10 mouse cellular contexts compared by ENCODE assay signal in the genomic region with DNA sequence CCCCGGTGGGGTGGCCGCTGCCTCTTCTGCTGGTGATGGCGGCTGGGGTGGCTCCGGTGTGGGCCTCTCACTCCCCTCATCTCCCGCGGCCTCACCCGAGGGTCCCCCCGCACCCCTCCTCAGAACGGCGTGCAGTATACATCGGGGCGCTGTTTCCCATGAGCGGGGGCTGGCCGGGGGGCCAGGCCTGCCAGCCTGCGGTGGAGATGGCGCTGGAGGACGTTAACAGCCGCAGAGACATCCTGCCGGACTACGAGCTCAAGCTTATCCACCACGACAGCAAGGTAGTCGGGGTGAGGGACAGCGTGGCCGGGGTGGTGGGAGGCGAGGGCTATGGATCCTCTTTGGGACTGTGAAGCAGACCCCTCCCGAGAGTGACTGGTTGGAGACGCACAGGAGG. TPM values are rescaled to one million over a fixed set of nuclear protein-coding genes. Genes with fewer than 3 reads are reported as not detected.
A peak's percentile ranks its signal among the peaks of the same experiment; 100 is the strongest.
DNase-seq lines count a peak whose midpoint lies in the region; ATAC-seq and TF ChIP-seq lines count a peak whose summit lies in the region.
"Had no signal": no experiment of that assay in that cellular context is flagged by ENCODE, and none has a peak within 500 bp of the region (broad histone marks: within the 10 kb centered on the region; RNA-seq: fewer than 3 reads in every experiment).

No protein-coding gene starts in this region.

- H3K4me3 ChIP-seq in intestine, embryonic 15.5 days (replicated peaks), result peak overlapping the region; percentile 54
- peak overlapping the region; percentile 94 for H3K4me3 ChIP-seq in midbrain, postnatal 0 days (ENCODE audit: low read depth, low read length)
- H3K4me3 ChIP-seq: erythroblast, embryonic 14.5 days had no signal

- WGBS in intestine, embryonic 15.5 days, result 8% methylated on average over 27 of the region's 27 CpGs
- 4% methylated on average over 27 of the region's 27 CpGs for WGBS in midbrain, postnatal 0 days

- H3K27me3 ChIP-seq in intestine, embryonic 15.5 days (replicated peaks), result no peaks in the 10 kb centered on the region
- H3K27me3 ChIP-seq in midbrain, postnatal 0 days (ENCODE audit: insufficient read depth, low read length), result no peaks in the 10 kb centered on the region

- H3K4me1 ChIP-seq in intestine, embryonic 15.5 days (replicated peaks), result peaks cover 31% of the 10 kb centered on the region
- peaks cover 3% of the 10 kb centered on the region; the same call in 1 of the 2 replicates for H3K4me1 ChIP-seq in midbrain, postnatal 0 days (ENCODE audit: insufficient read depth, low read length)

- H3K4me2 ChIP-seq in intestine, embryonic 15.5 days (replicated peaks), result peak overlapping the region; percentile 94
- peak overlapping the region; percentile 73 for H3K4me2 ChIP-seq in midbrain, postnatal 0 days (ENCODE audit: low read depth, low read length, poor library complexity, severe bottlenecking)

- H3K27ac ChIP-seq in intestine, embryonic 15.5 days, result no peak overlapping the region
- peak overlapping the region; percentile 85 for H3K27ac ChIP-seq in midbrain, postnatal 0 days (ENCODE audit: low read depth, low read length)

- intact Hi-C loops in gastrocnemius, postnatal 36 days (cut with DNase I), result no loop called here

- H3K36me3 ChIP-seq in intestine, embryonic 15.5 days, result no peaks in the 10 kb centered on the region
- H3K36me3 ChIP-seq in midbrain, postnatal 0 days (ENCODE audit: insufficient read depth, low read length), result peaks cover 18% of the 10 kb centered on the region

- DNase-seq in gastrocnemius, postnatal 10 days, result peak; percentile 20
- DNase-seq in gastrocnemius, postnatal 36 days, result no peak
- peak; percentile 38 for DNase-seq in right cerebral cortex, postnatal 14 days
- DNase-seq in right cerebral cortex, adult 18-20 months, result no peak
- DNase-seq in midbrain, postnatal 0 days (ENCODE audit: low spot score), result peak; percentile 28
- no peak for DNase-seq in c-Kit-positive CD71-positive TER-119-positive erythroid progenitor cells, embryonic 14.5 days (ENCODE audit: low spot score)

- H3K9ac ChIP-seq in intestine, embryonic 15.5 days, result peak overlapping the region; percentile 72
- H3K9ac ChIP-seq in midbrain, postnatal 0 days (replicated peaks; ENCODE audit: low read length, poor library complexity, severe bottlenecking), result peak overlapping the region; percentile 90

- H3K9me3 ChIP-seq in intestine, embryonic 15.5 days, result no peaks in the 10 kb centered on the region
- H3K9me3 ChIP-seq in midbrain, postnatal 0 days (ENCODE audit: low read length), result no peaks in the 10 kb centered on the region

- ATAC-seq in intestine, embryonic 15.5 days, result peak; percentile 2
- ATAC-seq in midbrain, postnatal 0 days (ENCODE audit: low FRiP score), result peak; percentile 20
- no peak for ATAC-seq in erythroid progenitor cell, adult 5-6 weeks (replicated peaks; ENCODE audit: low FRiP score, poor library complexity, severe bottlenecking)

- no peak for TF ChIP-seq CTCF in midbrain, postnatal 0 days (IDR thresholded peaks at IDR 0.05)

RNA-seq across cellular contexts. Expression of a gene that starts 5.1 kb away (rescaled TPM):
- total RNA-seq in gastrocnemius, postnatal 10 days (2021), result 10 to 100 TPM; 12.8 to 20.1 TPM
- total RNA-seq in gastrocnemius, postnatal 36 days (2021), result 1 to 10 TPM; 8.0 to 8.1 TPM
- polyA plus RNA-seq in intestine, embryonic 15.5 days (2015; fragmentation: Nextera tagmentation; extraction: Ambion mirVana), result 6.0 and 7.6 TPM in 2 replicates
- 633 and 639 TPM in 2 replicates for total RNA-seq in midbrain, postnatal 0 days (2014; rRNA removed)
- 111 and 116 TPM in 2 replicates for polyA plus RNA-seq in midbrain, postnatal 0 days (2015; fragmentation: Nextera tagmentation; extraction: Ambion mirVana)
- total RNA-seq in erythroid progenitor cell, adult 5-6 weeks (2015; ENCODE audit: low replicate concordance), result 3.8 and 11.5 TPM in 2 replicates
- 0.51 and 1.5 TPM in 2 replicates for total RNA-seq in erythroid progenitor cell, adult 5-6 weeks (2017; ENCODE audit: low replicate concordance)

RNA-seq across cellular contexts. Expression of a gene that starts 27.7 kb away (rescaled TPM):
- total RNA-seq in gastrocnemius, postnatal 10 days (2021), result not detected
- total RNA-seq in gastrocnemius, postnatal 36 days (2021), result not detected
- polyA plus RNA-seq in intestine, embryonic 15.5 days (2015; fragmentation: Nextera tagmentation; extraction: Ambion mirVana), result 0.13 and 0.14 TPM in 2 replicates
- total RNA-seq in midbrain, postnatal 0 days (2014; rRNA removed), result not detected in 2 replicates
- polyA plus RNA-seq in midbrain, postnatal 0 days (2015; fragmentation: Nextera tagmentation; extraction: Ambion mirVana), result 0.95 and 1.1 TPM in 2 replicates
- total RNA-seq in erythroid progenitor cell, adult 5-6 weeks (2015; ENCODE audit: low replicate concordance), result not detected in 2 replicates
- total RNA-seq in erythroid progenitor cell, adult 5-6 weeks (2017; ENCODE audit: low replicate concordance), result not detected in 2 replicates
- total RNA-seq: neutrophil, adult 5-6 weeks had no signal
- polyA plus RNA-seq: erythroblast, embryonic 14.5 days had no signal

RNA-seq across cellular contexts. Expression of a gene that starts 37.4 kb away (rescaled TPM):
- not detected for total RNA-seq in gastrocnemius, postnatal 10 days (2021)
- total RNA-seq in gastrocnemius, postnatal 36 days (2021), result not detected
- polyA plus RNA-seq in intestine, embryonic 15.5 days (2015; fragmentation: Nextera tagmentation; extraction: Ambion mirVana), result 0.08 TPM in 1 of 2 replicates, not detected in the other
- total RNA-seq in midbrain, postnatal 0 days (2014; rRNA removed), result not detected in 2 replicates
- not detected in 2 replicates for polyA plus RNA-seq in midbrain, postnatal 0 days (2015; fragmentation: Nextera tagmentation; extraction: Ambion mirVana)
- total RNA-seq in erythroid progenitor cell, adult 5-6 weeks (2015; ENCODE audit: low replicate concordance), result not detected in 2 replicates
- total RNA-seq in erythroid progenitor cell, adult 5-6 weeks (2017; ENCODE audit: low replicate concordance), result not detected in 2 replicates
- total RNA-seq: neutrophil, adult 5-6 weeks had no signal
- polyA plus RNA-seq: erythroblast, embryonic 14.5 days had no signal

RNA-seq across cellular contexts. Expression of a gene that starts 47.2 kb away (rescaled TPM):
- total RNA-seq in gastrocnemius, postnatal 10 days (2021), result not detected
- total RNA-seq in gastrocnemius, postnatal 36 days (2021), result not detected
- not detected in 2 replicates for polyA plus RNA-seq in intestine, embryonic 15.5 days (2015; fragmentation: Nextera tagmentation; extraction: Ambion mirVana)
- total RNA-seq in midbrain, postnatal 0 days (2014; rRNA removed), result not detected in 2 replicates
- not detected in 2 replicates for polyA plus RNA-seq in midbrain, postnatal 0 days (2015; fragmentation: Nextera tagmentation; extraction: Ambion mirVana)
- total RNA-seq in erythroid progenitor cell, adult 5-6 weeks (2015; ENCODE audit: low replicate concordance), result not detected in 2 replicates
- not detected in 2 replicates for total RNA-seq in erythroid progenitor cell, adult 5-6 weeks (2017; ENCODE audit: low replicate concordance)
- total RNA-seq: neutrophil, adult 5-6 weeks had no signal
- polyA plus RNA-seq: erythroblast, embryonic 14.5 days had no signal

RNA-seq across cellular contexts. Expression of a gene that starts 49.9 kb away (rescaled TPM):
- 1 to 10 TPM; 1.9 to 4.5 TPM for total RNA-seq in gastrocnemius, postnatal 10 days (2021)
- under 1 TPM; 0.23 to 0.59 TPM for total RNA-seq in gastrocnemius, postnatal 36 days (2021)
- polyA plus RNA-seq in intestine, embryonic 15.5 days (2015; fragmentation: Nextera tagmentation; extraction: Ambion mirVana), result 49.9 and 57.6 TPM in 2 replicates
- 140 and 182 TPM in 2 replicates for total RNA-seq in midbrain, postnatal 0 days (2014; rRNA removed)
- 166 and 171 TPM in 2 replicates for polyA plus RNA-seq in midbrain, postnatal 0 days (2015; fragmentation: Nextera tagmentation; extraction: Ambion mirVana)
- not detected in 2 replicates for total RNA-seq in erythroid progenitor cell, adult 5-6 weeks (2015; ENCODE audit: low replicate concordance)
- not detected in 2 replicates for total RNA-seq in erythroid progenitor cell, adult 5-6 weeks (2017; ENCODE audit: low replicate concordance)
- total RNA-seq: neutrophil, adult 5-6 weeks had no signal
- polyA plus RNA-seq: erythroblast, embryonic 14.5 days had no signal

Comparison
In these comparisons a context has a peak if more than half of its experiments do, and no peak if none do; other contexts are left out.
1. DNase-seq: peak in gastrocnemius, postnatal 10 days (single experiment), right cerebral cortex, postnatal 14 days (single experiment) and midbrain, postnatal 0 days (single experiment); none in gastrocnemius, postnatal 36 days (0 of 2), right cerebral cortex, adult 18-20 months (single experiment) and c-Kit-positive CD71-positive TER-119-positive erythroid progenitor cells, embryonic 14.5 days (single experiment).
2. RNA of a gene that starts 5.1 kb away (total RNA-seq): 633 to 639 TPM in midbrain, postnatal 0 days; 12.8 to 20.1 TPM in gastrocnemius, postnatal 10 days, 8.0 to 8.1 TPM in gastrocnemius, postnatal 36 days and 0.51 to 11.5 TPM in erythroid progenitor cell, adult 5-6 weeks; every median in the first group is over 10 times any median in the second.